In genomic region chr6:91683602-91684473, GRCm38 (mm10) we compare ENCODE assay signal across 9 mouse cellular contexts. TPM values are rescaled to one million over a fixed set of nuclear protein-coding genes. Genes with fewer than 3 reads are reported as not detected.
A peak's percentile ranks its signal among the peaks of the same experiment; 100 is the strongest.
DNase-seq lines count a peak whose midpoint lies in the region; ATAC-seq and TF ChIP-seq lines count a peak whose summit lies in the region.
"Had no signal": no experiment of that assay in that cellular context is flagged by ENCODE, and none has a peak within 500 bp of the region (broad histone marks: within the 10 kb centered on the region; RNA-seq: fewer than 3 reads in every experiment).

Gene Slc6a6 (plus strand): TSS chr6:91684053.

- TF ChIP-seq CTCF in bone marrow, adult 2 months (IDR thresholded peaks at IDR 0.05; ENCODE audit: control insufficient read depth, insufficient read depth, low read length), result no peak

- TF ChIP-seq POLR2A in bone marrow, adult 2 months (IDR thresholded peaks at IDR 0.05; ENCODE audit: borderline replicate concordance, control insufficient read depth, low read depth, low read length), result peak; percentile 92

- under 1% methylated on average over 68 of the region's 69 CpGs for WGBS in bone marrow, adult 2 months
- 1% methylated on average over 69 of the region's 69 CpGs for WGBS in embryonic facial prominence, embryonic 15.5 days
- WGBS in kidney, embryonic 14.5 days, result under 1% methylated on average over 62 of the region's 69 CpGs
- 0% methylated on average over 63 of the region's 69 CpGs for WGBS in limb, embryonic 15.5 days

- peak; percentile 87 for DNase-seq in 3T3-L1 (ENCODE audit: low read depth, low spot score)
- DNase-seq in heart, adult 9 months (ENCODE audit: low spot score in 2 of 2), result peak; percentile 90 to 91
- DNase-seq in monocyte, adult 2 months (ENCODE audit: low read depth in 1 of 2, low spot score in 2 of 2), result peak; percentile 70 to 87
- DNase-seq in spleen, postnatal 36 days (ENCODE audit: low spot score in 2 of 2), result peak; percentile 89 to 92

- peaks cover 8% of the 10 kb centered on the region for H3K4me1 ChIP-seq in bone marrow, adult 2 months (ENCODE audit: control insufficient read depth, insufficient read depth, low read length)
- H3K4me1 ChIP-seq in embryonic facial prominence, embryonic 15.5 days, result peaks cover 47% of the 10 kb centered on the region
- H3K4me1 ChIP-seq in kidney, embryonic 14.5 days (ENCODE audit: control insufficient read depth, insufficient read depth, low read length), result peaks cover 34% of the 10 kb centered on the region
- peaks cover 53% of the 10 kb centered on the region for H3K4me1 ChIP-seq in limb, embryonic 15.5 days

- no peaks in the 10 kb centered on the region for H3K27me3 ChIP-seq in embryonic facial prominence, embryonic 15.5 days
- H3K27me3 ChIP-seq in kidney, embryonic 14.5 days (ENCODE audit: control insufficient read depth, insufficient read depth, low read length), result no peaks in the 10 kb centered on the region
- H3K27me3 ChIP-seq in limb, embryonic 15.5 days, result no peaks in the 10 kb centered on the region

- peak within 1 kb of the TSS; percentile 92 for H3K4me2 ChIP-seq in embryonic facial prominence, embryonic 15.5 days (replicated peaks)
- peak within 1 kb of the TSS; percentile 91 for H3K4me2 ChIP-seq in kidney, embryonic 14.5 days (replicated peaks; ENCODE audit: low read depth, low read length)
- H3K4me2 ChIP-seq in limb, embryonic 15.5 days, result peak within 1 kb of the TSS; percentile 94

- peak within 1 kb of the TSS; percentile 87 for H3K4me3 ChIP-seq in bone marrow, adult 2 months (replicated peaks; ENCODE audit: control insufficient read depth, low read depth, low read length)
- peak within 1 kb of the TSS; percentile 91 for H3K4me3 ChIP-seq in embryonic facial prominence, embryonic 15.5 days (replicated peaks)
- peak within 1 kb of the TSS; percentile 94 for H3K4me3 ChIP-seq in kidney, embryonic 14.5 days (ENCODE audit: low read length)
- peak within 1 kb of the TSS; percentile 95 for H3K4me3 ChIP-seq in limb, embryonic 15.5 days

- no peaks in the 10 kb centered on the region for H3K9me3 ChIP-seq in embryonic facial prominence, embryonic 15.5 days (replicated peaks)
- no peaks in the 10 kb centered on the region for H3K9me3 ChIP-seq in kidney, embryonic 14.5 days (ENCODE audit: control insufficient read depth, low read length)
- no peaks in the 10 kb centered on the region for H3K9me3 ChIP-seq in limb, embryonic 15.5 days
- H3K9me3 ChIP-seq: G1E had no signal

- peak within 1 kb of the TSS; percentile 99 for H3K27ac ChIP-seq in bone marrow, adult 2 months (ENCODE audit: control insufficient read depth, insufficient read depth, low read depth, low read length, poor library complexity)
- peak within 1 kb of the TSS; percentile 93 for H3K27ac ChIP-seq in embryonic facial prominence, embryonic 15.5 days (replicated peaks)
- peak within 1 kb of the TSS; percentile 91 for H3K27ac ChIP-seq in kidney, embryonic 14.5 days (ENCODE audit: low read depth, low read length)
- H3K27ac ChIP-seq in limb, embryonic 15.5 days, result peak within 1 kb of the TSS; percentile 85

- no peaks in the 10 kb centered on the region for H3K36me3 ChIP-seq in embryonic facial prominence, embryonic 15.5 days
- no peaks in the 10 kb centered on the region for H3K36me3 ChIP-seq in kidney, embryonic 14.5 days (ENCODE audit: control insufficient read depth, insufficient read depth, low read length)
- no peaks in the 10 kb centered on the region for H3K36me3 ChIP-seq in limb, embryonic 15.5 days
- H3K36me3 ChIP-seq: G1E had no signal

- ATAC-seq in embryonic facial prominence, embryonic 15.5 days (ENCODE audit: insufficient number of reproducible peaks, low FRiP score, low TSS enrichment, low read depth), result peak; percentile 91
- peak; percentile 81 for ATAC-seq in kidney, embryonic 14.5 days (ENCODE audit: low FRiP score, low TSS enrichment)
- ATAC-seq in limb, embryonic 15.5 days (ENCODE audit: insufficient number of reproducible peaks, low FRiP score, low TSS enrichment, low read depth), result peak; percentile 81

- peak within 1 kb of the TSS; percentile 96 for H3K9ac ChIP-seq in embryonic facial prominence, embryonic 15.5 days
- peak within 1 kb of the TSS; percentile 95 for H3K9ac ChIP-seq in kidney, embryonic 14.5 days (ENCODE audit: low read depth, low read length)
- H3K9ac ChIP-seq in limb, embryonic 15.5 days, result peak within 1 kb of the TSS; percentile 95

RNA-seq across cellular contexts. Expression of gene Slc6a6, which starts in this region (rescaled TPM):
- 18.5 and 36.3 TPM in 2 replicates for polyA plus RNA-seq in bone marrow, adult 2 months (2011; ENCODE audit: insufficient read depth, insufficient read length, low replicate concordance, missing spikeins)
- 61.6 and 77.5 TPM in 2 replicates for polyA plus RNA-seq in embryonic facial prominence, embryonic 15.5 days (2015; fragmentation: Nextera tagmentation; extraction: Ambion mirVana)
- polyA plus RNA-seq in kidney, embryonic 14.5 days (2014; fragmentation: Nextera tagmentation; extraction: Ambion mirVana), result 51.7 and 95.1 TPM in 2 replicates
- 44.5 and 46.8 TPM in 2 replicates for polyA plus RNA-seq in limb, embryonic 15.5 days (2015; fragmentation: Nextera tagmentation; extraction: Ambion mirVana)

Comparison
In these comparisons a context has a peak if more than half of its experiments do, and no peak if none do; other contexts are left out.
1. Peak in every context shown above with its lines: DNase-seq, ATAC-seq, H3K4me3 ChIP-seq and H3K27ac ChIP-seq.